Mouse (Mus musculus): ENCODE results near the gene Gdf7.
A peak's percentile ranks its signal among the peaks of the same experiment; 100 is the strongest.

The Gdf7 gene

GRCm38 (mm10) chr12:8327675-8328053, 25.9 kb upstream of the Gdf7 start:
- DNase-seq (ENCODE audit: low read depth, low spot score) = no peak

- DNase-seq (ENCODE audit: low read depth, low spot score) = peak; percentile 91
Measured at GRCm38 (mm10) chr12:8326825-8327674, 25.3 kb upstream of the Gdf7 start.

- DNase-seq (ENCODE audit: low read depth, low spot score) = peak; percentile 34
Measured at GRCm38 (mm10) chr12:8325943-8326522, 24.3 kb upstream of the Gdf7 start.

DNA sequence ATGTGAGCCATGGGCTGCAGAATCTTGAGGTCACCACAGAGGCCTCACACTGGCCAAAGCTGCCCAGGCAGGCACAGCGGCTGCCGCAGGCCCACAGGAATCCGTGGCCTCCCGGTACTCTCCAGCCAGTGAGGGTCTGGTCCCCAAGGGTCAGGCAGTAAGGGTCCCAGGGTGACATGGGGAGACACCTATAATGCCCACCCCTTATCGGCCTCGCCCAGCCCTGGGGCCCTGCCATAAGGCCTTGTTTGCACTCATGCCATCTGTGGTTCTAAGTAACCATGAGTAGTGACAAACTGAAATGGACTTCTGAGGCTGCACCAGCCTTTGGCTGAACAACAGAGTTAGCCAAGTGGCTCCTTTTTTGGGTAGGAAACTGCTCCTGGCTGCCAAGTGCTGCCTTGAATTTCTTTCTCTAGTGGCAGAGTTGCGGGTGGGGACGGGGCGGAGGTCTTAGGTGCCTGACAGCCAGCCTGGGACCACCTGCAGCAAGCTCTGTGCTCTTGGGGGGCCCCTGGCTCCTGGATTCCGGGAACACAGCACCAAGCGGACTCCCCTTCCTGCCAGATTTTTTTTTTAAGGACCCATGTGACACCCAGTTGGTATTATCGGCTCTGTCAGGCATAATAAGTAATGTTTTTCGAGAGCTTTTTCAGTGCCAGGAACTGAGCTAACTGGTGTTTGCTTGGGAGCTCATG, 23.6 kb upstream of the Gdf7 start:
- no peak for DNase-seq (ENCODE audit: low read depth, low spot score)

GRCm38 (mm10) chr12:8324086-8324485, 22.3 kb upstream of the Gdf7 start:
- DNase-seq (ENCODE audit: low read depth, low spot score) = no peak

GRCm38 (mm10) chr12:8321506-8321905, 19.8 kb upstream of the Gdf7 start:
- no peak for DNase-seq (ENCODE audit: low read depth, low spot score)

- DNase-seq (ENCODE audit: low read depth, low spot score) = peak; percentile 93
Measured at GRCm38 (mm10) chr12:8320084-8320713, 18.4 kb upstream of the Gdf7 start.

DNA sequence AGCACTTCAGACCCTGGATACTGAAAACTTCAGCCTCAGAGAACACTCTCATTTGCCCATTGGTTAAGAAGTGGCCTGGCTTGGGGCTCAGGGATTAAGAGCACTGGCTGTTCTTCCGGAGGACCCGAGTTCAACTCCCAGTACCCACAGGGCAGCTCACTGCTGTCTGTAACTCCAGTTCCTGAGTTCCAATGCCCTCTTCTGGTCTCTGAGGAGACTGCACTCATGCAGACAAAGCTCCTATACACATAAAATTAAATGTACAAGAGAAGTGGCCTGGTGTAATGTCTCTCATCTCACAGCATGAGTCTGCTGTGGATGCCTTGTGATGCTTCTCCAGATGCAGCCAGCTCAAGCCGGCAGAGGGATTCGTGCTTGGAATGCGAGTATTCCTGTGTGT, 14.8 kb upstream of the Gdf7 start:
- DNase-seq (ENCODE audit: low read depth, low spot score) = peak; percentile 69

DNA sequence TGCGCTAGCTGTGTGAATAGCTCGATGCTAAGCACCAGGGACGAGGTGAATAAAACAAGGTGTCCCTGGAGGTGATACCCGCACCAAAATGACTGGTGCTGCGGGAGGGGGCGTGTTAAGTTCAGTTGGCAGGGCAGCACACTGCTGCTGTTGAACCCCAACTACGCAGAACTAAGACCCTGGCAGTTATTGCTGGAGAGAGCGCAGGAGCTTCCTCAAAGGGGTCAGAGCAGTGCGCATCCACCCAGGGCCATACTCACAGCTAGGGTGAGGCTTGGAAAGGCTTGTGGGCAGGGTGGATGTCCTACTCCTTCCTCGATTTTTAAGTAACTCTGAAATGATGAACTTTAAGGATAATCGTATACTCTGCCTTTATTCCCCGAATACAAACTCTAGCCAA, 12.0 kb upstream of the Gdf7 start:
- DNase-seq (ENCODE audit: low read depth, low spot score) = no peak

DNA sequence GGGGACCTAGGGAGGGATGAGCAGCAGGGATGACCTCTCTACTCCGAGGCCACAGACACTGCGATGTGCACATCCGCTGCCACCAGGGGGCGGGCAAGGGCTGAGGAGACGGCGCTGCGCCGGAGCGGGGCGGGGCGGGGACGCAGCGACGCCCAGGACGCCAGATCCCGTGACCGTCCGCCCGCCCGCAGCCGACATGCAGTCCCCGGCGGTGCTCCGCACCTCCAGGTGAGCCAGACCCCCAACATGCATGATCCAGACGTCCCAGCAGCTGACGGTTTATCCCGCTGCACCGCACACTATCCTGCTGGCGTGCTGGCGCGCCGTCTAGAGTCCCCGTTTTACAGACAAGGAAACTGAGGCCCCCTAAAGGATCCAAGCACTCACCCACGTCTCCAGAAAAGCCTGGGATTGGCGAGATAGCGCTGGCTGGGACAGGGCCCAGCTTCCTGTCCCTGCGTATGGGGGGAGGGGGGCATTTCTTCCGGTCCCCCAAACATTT, 11.6 kb upstream of the Gdf7 start, which contains the start of gene Hs1bp3:
Gene Hs1bp3 (plus strand): TSS at position 163 of the 502 bp plus-strand sequence.
- DNase-seq (ENCODE audit: low read depth, low spot score) = peak; percentile 94

- DNase-seq (ENCODE audit: low read depth, low spot score) = no peak
Measured at GRCm38 (mm10) chr12:8312266-8312665, 10.5 kb upstream of the Gdf7 start.

GRCm38 (mm10) chr12:8310992-8311391, 9.2 kb upstream of the Gdf7 start:
- no peak for DNase-seq (ENCODE audit: low read depth, low spot score)

GRCm38 (mm10) chr12:8306910-8307309, 5.2 kb upstream of the Gdf7 start:
- peak; percentile 73 for DNase-seq (ENCODE audit: low read depth, low spot score)

DNA sequence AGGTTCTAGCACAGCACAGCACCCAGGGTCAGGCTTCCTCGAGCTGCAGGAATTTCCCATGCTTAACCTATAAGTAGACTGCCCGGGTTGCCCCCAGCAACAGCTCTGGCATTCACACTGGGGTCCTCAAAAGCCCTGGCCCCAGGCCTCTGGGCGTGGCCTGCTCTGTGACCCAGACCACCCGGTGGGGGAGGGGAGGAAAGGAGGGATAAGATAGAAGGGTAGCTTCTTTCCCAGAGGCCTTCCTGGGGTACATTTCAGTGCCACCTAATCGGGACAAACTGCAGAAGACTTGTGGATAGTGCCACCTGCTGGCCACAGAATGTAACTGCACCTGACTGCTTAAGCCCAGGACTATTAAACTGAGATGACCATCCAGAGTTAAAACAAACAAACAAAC, 4.7 kb upstream of the Gdf7 start:
- DNase-seq (ENCODE audit: low read depth, low spot score) = peak; percentile 81

- no peak for DNase-seq (ENCODE audit: low read depth, low spot score)
Measured at GRCm38 (mm10) chr12:8305258-8305657, 3.5 kb upstream of the Gdf7 start.

DNA sequence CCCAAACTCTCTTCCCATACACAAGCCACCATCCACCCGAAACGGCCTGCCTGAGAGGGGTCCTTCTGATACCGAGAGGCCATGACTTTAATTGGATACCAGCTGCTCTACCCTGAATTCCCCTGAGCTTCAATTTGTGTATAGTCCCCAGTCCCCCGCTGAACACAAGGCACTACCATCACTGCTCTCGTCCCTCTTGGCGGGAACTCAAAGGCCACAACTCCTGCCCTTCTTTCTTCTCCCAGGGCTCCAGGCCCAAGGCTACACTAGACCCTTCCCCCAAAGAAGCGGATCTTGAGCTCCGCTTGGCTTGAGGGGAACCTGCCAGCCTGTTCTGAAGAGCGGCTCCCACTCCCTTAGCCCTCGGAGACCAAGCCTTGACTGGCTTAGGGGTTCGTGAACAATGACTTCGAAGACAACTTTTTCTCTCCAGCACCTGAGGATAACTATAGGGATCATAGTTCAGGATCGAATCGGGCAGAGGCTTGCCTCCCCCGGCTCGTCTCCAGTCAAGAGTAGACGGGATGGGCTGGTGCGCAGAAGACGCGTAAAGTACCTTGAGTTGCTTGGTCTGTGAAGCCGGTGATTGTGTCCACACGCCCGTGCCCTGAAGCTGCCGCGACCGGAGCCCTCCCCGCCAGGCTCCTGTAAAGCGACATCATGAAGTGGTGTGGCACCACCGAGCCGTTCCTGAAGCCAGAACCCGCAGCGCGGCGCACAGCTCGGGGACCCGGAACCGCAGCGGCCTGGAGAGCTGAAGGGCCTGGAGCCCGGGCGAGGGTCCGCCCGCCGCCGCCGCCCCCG, 541 bp downstream of the Gdf7 start:
- DNase-seq (ENCODE audit: low read depth, low spot score) = peak; percentile 68

DNA sequence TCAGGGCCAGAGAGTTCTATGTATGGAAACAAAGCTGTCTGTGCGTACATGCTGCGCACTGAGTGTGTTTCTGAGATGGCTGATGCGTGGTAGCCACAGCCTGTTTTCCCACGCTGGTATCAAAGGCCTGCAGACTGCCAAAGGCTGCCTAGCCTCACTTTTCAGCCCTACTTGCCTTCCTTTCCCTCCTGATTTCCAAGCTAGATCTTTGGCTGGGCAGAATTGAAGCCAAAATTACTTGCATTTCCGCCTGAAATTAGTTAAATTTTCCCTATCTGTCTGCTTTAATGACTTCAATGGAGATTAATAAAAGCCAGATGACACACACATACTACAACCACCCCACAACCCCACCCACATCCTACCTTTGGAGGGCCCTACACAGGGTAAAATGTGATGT, 1.2 kb downstream of the Gdf7 start:
- no peak for DNase-seq (ENCODE audit: low read depth, low spot score)

DNA sequence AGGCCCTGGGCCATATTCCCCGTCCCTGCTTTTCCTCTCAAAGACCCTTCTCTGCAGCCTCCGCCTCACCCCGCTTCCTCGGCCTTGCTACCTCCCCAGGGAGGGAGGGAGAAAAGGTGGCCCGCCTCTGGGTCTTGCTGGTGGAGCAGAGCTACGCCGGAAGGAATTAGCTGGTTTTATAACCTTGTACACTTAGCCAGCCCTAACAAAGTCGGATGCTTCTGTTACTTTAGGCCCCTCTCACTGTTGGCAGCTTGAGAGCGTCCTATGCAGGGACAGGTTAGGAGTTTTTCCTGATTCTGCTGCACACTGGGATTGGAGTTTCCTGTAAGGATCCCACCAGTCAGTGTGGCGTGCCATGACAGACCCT, 1.7 kb downstream of the Gdf7 start:
- no peak for DNase-seq (ENCODE audit: low read depth, low spot score)

DNA sequence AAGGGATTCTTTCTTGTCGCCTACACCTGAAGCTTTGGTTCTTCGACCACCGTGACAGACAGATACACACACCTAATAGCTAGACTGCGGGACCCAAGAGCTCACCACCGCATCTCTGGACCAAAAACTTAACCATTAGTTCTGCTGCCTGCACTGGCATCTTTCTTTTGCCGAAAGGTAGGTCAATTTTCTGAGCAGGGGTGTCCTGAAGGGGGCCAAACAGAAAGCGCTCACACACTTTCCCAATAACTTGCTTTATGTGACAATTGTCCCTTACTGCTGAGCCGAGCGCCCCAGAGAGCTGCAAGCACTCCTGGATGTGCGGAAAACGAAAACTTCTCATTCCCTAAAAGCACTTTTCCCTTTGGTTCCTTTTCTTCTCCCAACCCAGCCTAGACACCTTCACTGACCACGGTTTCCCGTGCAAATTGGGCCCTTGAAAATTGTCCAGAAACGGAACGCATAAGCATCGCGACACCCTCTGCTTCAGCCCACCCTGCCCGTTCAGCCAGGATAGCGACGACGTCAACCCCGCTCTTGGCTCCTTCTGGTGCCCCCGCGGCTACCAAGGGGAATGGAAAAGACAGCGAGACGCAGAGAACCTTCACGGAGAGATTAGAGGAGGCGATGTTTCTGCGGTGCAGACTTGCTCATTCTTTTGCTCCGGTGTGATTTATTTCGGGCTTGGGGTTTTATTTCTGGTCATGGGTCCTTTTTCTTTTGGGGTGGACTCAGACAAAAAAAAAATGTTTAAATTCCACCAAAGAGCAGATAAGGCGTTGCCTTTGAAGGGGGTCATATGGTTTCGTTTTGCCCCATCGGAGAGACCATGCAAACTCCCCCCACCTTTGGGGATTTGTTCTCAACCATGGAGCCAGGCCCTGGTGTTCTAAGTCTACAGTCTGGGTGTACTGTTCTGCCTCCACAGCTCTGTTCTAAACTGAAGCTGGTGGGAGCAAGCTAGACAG, 2.3 kb downstream of the Gdf7 start:
- DNase-seq (ENCODE audit: low read depth, low spot score) = no peak
